Mouse (Mus musculus): ENCODE measurements around the gene Lmod2. TPM values are rescaled to one million over a fixed set of nuclear protein-coding genes. Genes with fewer than 3 reads are reported as not detected.

Lmod2 gene
- total RNA-seq (2023; ENCODE audit: inconsistent age) = not detected in 4 replicates

DNA sequence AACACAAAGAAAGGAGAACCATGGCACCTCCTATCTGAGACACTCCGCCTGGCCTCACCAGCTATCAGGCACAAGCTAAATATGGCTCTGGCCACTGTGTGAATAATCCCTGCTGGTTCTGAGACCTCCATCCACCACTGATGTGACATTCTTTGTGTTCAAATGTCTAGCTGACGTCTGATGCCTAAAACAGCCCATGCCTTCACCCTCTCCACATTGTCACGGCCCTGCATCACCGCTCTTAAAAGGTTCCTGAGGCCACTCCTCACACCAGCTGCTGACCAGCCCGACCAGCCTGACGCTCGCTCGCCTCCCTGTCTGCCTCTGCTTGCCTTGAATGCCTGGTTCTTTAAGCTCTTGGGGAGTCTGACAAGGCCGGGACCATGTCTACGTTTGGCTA, at the start of gene Lmod2:
Gene Lmod2, plus strand, starts transcription at position 263 of the 400 bp plus-strand sequence.

Other genes starting within 250 kb of the Lmod2 start
- 0.13 TPM in 1 of 4 replicates, not detected in the others for gene Iqub, start 82.7 kb upstream of the Lmod2 start, total RNA-seq (2023; ENCODE audit: inconsistent age)
- 38.6 to 45.9 TPM (median 43.5 TPM) in 4 replicates for gene Ndufa5, start 69.7 kb upstream of the Lmod2 start, total RNA-seq (2023; ENCODE audit: inconsistent age)
- gene Asb15, start 69.6 kb upstream of the Lmod2 start, total RNA-seq (2023; ENCODE audit: inconsistent age) = not detected in 4 replicates
- 47.5 to 53.7 TPM (median 50.2 TPM) in 4 replicates for gene Wasl, start 67.2 kb downstream of the Lmod2 start, total RNA-seq (2023; ENCODE audit: inconsistent age)
- gene Hyal6, start 135.5 kb downstream of the Lmod2 start, total RNA-seq (2023; ENCODE audit: inconsistent age) = not detected in 4 replicates
- not detected in 4 replicates for gene Hyal4, start 150.6 kb downstream of the Lmod2 start, total RNA-seq (2023; ENCODE audit: inconsistent age)
- not detected in 4 replicates for gene Spam1, start 193.4 kb downstream of the Lmod2 start, total RNA-seq (2023; ENCODE audit: inconsistent age)

Measured in B cell, adult (primary cell).